Mouse (Mus musculus): ENCODE results near the gene Hsp90aa1. TPM values are rescaled to one million over a fixed set of nuclear protein-coding genes. Genes with fewer than 3 reads are reported as not detected.
"Not testable (repeated sequence)": the region's sequence is repeated elsewhere in the genome, so short reads cannot be mapped to it uniquely, and the experiment has no call there.

Hsp90aa1 gene
- total RNA-seq, 2 experiments from 2014 or later = 981 to 1,007 TPM

DNA sequence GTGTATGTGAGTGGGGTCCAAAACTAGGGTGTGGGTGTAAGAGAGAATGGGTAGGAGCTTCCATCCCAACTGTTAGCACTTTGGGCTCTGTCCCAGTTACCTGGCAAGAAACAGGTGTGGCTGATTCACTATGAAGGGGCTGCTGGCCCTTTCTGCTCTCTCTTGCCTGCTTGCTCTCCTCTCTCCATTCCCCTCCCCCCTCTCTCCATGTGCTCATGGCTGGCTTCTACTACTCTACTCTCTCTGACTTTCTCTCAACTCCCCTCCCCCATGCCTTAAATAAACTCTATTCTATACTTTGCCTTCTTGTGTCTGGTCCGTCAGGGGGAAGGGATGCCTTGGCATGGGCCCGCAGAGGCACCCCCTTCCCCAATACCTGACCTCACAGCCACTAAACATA lies 1.8 kb downstream of the Hsp90aa1 start:
- DNase-seq (ENCODE audit: low spot score in 2 of 2) = no peak

DNA sequence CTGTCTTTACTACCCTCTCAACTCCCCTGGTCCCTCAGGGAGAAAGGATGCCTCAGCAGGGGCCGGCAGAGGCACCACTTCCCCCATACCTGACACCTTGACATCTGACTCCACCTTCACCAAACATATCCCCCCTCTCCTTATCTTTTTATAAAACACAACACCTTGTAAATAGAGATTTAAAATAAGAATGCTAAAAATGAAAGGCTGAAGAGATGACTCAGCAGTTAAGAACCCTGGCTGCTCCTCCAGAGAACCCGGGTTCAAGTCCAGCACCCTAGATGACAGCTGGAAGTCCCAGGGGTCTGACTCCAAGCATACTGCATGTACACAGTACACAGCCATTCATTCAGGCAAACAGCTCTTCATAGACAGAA lies 3.4 kb downstream of the Hsp90aa1 start:
- no peak for DNase-seq (ENCODE audit: low spot score in 2 of 2)

DNA sequence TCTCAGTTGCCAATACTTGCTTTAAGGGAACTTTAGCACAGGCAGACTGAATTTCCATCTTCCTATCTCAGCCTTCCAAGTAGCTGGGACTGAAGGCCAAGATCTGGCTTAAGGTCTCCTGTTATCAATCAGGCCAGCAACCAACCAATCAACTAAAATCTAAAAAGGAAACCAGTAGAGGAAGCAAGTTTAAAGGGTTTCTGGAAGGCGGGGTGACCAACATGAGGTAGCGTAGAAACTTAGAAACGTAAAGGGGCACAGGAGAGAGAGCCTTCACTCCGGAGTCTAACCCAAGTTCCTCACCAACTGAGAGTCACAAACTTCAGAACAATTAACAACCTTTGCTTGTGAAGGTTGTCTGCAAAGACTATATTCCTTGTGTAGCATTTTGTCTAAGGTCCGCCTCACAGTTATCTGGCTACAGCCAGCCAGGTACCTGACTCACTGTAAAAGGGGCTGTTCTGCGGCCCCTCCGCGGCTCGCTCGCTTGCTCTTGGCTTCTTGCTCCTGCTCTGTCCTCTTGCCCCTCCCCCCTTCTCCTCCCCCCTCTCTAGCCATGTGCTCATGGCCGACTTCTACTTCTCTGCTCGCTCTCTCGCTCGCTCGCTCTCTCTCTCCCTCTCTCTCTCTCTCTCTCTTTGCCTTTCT lies 3.9 kb downstream of the Hsp90aa1 start:
- DNase-seq (ENCODE audit: low spot score in 2 of 2) = no peak

DNA sequence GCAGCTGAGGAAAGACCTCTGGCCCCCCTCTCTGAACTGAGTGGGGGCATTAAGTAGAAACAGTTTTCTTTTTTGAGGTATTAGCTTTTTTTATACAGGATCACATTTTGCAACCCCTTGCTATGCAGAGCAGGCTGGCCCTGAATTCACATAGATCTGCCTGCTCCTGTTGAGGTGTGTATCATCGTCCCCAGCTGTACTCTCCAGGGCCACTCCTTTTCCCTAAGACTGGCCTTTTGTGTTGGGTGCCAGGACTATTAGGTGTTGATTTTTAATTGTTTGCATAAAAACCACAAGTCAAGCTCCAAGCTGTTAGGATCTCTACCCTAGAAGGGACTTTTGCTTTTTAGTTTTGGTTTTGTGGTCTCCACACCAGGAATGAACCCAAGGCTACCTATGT lies 4.4 kb downstream of the Hsp90aa1 start:
- DNase-seq (ENCODE audit: low spot score in 2 of 2) = no peak

DNA sequence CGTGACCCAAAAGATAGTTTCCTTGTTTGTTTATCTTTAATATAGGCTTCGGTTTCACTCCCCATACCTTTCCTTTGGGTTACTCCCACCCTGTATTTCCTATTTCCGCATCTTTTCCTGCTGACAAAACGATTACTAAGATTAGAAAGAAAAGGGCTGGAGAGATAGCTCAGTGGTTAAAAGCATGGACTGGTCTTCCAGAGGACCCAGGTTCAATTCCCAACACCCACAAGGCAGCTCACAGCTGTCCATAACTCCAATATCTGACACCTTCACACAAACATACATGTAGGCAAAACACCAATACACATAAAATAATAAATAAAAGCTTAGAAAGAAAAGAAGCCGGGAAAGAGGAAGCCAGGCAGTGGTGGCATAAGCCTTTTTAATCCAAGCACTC lies 5.1 kb downstream of the Hsp90aa1 start:
- no peak for DNase-seq (ENCODE audit: low spot score in 2 of 2)

DNA sequence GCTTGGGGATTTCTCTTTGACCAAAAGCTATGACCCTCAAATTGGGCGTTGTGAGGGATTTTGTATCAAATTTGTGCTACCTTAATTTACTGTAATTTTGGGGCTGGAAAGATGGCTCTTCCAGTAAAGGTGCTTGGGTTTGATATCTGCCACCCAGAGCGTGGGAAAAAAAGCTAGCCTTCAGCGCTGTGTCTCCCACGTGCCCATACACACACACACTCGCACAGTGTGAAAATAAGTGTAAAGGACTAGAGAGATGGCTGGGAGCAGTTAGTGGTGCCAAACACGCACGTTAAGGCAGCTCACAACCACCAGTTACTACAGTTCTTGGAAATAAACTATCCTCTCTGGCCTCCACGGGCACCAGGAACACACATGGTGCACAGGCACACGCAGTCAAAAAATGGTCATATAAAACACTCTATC lies 5.5 kb downstream of the Hsp90aa1 start:
- no peak for DNase-seq (ENCODE audit: low spot score in 2 of 2)

DNA sequence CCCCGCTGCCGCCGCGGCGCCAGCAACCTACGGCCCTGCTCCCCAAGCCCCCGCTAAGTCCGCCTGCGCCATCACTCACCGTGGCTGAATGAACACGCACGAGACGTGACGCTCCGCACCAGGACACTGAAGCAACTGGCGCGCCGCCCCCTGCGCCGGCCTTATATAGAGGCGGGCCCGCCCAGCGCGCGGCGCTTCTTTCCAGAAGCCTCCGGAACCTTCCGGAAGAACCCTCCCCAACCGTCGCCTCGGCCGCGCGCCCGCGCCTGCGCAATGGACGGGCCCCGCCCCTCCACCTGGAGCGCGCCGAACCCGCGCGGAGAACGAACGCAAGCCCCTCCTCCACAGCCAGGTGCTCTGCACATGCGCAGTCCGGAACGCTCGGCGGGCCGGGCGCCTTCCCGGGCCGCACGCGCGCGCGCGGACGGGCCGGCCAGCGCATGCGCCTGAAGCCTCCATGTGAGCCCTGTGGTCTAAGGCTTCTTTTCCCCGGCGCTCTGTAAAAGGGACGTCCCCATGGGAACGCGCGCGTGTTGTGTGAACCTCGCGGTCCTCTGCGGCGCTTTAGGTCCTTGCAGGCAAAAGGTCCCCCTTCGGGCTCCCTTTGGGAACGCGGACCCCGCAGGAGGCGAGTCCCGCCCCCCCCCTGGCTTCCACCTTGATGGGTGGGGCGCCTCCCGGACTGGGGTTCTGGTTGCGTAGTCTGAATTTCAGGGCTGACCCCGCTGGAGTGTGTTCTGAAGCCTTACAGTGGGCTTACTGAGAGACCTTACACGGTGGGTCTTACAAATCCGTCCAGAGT lies 6.2 kb downstream of the Hsp90aa1 start:
- peak; percentile 97 to 98 for DNase-seq (ENCODE audit: low spot score in 2 of 2)

DNA sequence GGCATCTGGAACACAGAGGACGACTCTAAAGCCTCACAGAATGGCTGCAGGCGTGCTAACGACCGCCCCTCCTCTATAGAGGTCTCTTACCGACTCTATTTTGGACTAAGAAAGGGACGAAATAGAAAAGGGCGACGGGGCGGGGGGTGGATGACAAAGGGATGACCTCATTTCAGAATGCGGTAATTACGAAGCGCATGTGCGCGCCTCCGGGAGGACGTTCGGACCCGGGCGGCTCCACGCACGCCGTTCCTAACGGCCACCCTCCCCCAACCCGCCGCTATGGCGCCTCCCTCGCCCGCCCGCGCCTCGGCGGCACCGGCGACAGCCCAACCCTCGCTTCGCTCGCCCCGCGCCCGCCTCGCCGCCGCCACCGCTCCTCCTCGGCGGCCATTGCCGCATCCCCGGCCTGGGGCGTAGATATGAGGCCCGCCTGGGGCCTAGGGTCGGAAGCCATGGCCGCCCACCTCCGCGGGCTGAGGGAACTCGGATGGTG lies 6.8 kb downstream of the Hsp90aa1 start:
- DNase-seq (ENCODE audit: low spot score in 2 of 2) = peak; percentile 72 to 75

DNA sequence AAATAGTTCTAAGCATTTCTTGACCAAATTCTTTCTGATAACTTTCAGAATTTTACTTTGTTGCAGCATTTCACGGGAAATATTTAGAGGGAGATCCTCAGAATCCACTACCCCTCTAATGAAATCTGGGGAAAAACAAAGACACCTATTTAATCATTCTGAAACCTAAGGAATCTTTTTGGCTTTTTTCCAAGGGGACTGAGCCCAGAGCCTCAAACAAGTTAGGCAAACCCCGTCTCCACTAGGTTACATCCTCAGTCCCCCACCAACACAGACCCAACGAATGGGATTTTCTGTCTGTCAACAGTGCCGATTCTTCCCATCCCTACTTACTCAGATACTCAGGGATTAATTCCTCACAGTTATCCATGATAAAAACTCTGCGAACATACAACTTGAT lies 9.2 kb downstream of the Hsp90aa1 start:
- not testable (repeated sequence) for DNase-seq (ENCODE audit: low spot score in 2 of 2)

DNA sequence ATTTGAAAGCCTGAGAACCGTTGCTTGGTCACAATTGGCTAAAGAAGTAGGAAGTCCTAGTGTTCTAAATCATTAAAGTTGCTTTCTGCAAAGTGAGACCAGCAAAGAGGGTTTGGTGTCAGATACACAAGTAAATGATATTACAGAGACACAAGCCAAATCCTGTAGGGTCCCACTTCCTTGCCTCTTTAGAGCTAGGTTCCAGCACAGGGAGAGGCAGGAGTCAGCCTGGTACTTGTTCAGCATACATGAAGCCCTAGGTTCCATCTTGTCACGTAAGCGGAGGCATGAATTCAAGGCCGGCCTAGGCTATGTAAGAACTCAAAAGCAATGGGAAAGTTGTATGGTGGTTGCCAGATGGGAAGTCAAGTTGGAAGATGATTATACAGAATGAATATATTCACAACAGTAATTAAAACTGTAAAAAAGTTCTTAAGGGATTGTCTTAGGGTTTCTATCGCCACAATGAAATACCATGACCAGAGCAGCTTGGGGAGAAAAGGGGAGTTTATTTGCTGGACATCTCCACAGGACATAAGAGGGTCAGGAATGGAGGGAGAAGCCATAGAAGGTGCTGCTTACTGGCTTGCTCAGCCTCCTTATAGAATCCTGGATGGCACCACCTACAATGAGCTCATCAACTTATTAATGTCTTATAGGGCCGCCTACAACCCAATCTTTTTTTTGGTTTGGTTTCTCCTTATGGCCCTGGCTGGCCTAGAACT lies 12.4 kb downstream of the Hsp90aa1 start:
- DNase-seq (ENCODE audit: low spot score in 2 of 2) = no peak

DNA sequence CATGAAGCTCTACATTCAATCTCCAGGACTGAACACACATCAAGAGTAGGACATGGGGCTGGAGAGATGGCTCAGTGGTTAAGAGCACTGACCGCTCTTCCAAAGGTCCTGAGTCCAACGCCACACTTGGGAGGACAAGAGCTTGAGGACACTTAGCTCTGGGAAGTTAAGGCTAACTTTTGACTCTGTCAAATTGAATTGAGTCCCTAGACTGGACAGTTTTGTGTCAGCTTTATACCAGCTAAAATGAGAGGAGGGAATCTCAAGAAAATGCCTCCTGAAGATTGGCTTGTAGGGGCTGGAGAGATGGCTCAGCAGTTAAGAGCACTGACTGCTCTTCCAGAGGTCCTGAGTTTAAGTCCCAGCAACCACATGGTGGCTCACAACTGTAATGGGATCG lies 13.6 kb downstream of the Hsp90aa1 start:
- not testable (repeated sequence) for DNase-seq (ENCODE audit: low spot score in 2 of 2)

DNA sequence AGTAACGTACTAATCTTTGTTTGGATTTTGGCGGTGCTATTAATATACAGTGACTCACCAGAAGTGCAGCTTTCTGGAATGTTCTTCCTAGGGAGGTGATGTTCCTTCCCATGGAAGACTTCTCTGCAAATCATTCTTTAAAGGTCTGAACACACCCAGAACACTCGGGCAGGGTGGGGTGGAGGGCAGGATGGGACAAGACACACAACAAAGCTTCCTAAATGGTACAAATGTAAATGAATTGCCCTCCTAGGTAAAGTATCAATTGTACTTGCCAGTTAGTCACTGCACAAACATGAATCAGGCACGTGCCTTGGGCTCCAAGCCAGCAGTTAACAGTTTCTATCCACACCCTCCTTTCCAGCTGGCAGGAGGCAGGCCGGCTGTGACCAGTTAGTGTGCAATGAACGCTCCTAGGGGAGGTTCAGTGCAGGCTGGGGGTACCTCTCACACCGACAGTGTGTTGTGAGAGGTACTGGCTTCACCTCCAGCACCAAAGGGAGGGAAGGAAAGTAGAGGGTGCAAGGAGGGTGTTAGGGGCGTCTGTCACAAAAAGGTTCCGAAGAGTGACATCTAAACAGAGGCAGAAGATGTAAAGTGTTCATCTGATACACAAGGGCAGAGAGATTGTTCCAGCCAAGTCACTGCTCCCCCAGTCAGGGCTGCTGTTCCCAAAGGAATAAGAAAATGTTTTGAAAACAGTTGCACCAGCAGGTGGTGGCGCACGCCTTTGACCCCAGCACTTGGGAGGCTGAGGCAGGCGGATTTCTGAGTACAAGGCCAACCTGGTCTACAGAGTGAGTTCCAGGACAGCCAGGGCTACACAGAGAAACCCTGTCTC lies 14.4 kb downstream of the Hsp90aa1 start:
- DNase-seq (ENCODE audit: low spot score in 2 of 2) = peak in 1 of 2 experiments; percentile 48

DNA sequence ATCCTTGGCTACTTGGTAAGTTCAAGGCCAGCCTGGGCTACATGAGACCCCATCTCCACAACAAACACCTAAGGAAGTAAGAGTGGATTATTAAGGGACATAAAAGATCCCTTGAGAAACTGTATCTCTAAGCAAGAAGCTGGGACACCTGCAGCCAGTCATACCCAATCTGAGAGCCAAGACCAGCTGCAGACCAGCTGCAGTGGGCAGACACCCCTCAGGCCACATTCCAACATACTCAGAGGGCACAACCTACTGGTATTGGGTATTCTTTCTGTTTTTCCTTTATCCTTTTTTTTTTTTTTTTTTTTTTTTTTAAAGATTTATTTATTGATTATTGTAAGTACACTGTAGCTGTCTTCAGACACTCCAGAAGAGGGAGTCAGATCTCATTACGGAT lies 18.9 kb downstream of the Hsp90aa1 start:
- DNase-seq (ENCODE audit: low spot score in 2 of 2) = no peak

DNA sequence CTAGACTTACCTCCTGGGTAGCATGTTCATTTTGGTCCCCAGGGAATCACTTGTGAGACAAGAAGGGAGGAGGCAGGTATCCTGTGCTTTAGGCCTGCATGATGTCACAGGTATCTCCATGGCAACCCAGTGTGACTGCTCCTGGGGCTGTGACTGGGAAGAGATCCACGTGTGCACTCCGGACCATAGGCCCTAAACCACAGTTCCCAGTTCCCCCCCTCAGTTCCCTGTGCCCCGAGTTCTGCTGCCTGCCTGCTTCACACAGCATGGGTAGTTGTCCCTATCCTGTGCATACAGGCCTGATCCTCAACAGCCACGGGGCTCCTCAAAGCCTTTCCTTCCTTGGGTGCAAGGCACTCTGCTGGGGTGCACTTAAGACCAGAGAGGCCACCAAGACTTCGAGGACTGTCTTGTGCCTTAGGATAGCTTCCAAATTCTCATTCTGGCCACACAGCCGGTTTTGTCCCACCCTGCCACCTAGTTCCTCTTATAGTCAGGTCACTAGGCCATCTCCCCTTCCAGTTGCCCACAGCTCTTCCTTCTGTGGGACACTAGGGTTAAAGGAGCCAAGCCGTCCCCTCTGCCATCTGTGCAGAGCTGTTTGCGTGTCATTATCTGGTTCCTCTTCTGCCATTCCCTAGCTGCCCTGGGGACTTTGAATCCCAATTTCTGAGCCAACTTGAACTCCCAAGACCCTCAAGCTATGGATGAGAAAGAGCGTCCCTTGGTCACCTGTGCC lies 19.8 kb downstream of the Hsp90aa1 start, which contains the start of gene 1700001K19Rik:
TSS of gene 1700001K19Rik (minus strand) at position 59 of the 739 bp plus-strand sequence.
- DNase-seq (ENCODE audit: low spot score in 2 of 2) = no peak

DNA sequence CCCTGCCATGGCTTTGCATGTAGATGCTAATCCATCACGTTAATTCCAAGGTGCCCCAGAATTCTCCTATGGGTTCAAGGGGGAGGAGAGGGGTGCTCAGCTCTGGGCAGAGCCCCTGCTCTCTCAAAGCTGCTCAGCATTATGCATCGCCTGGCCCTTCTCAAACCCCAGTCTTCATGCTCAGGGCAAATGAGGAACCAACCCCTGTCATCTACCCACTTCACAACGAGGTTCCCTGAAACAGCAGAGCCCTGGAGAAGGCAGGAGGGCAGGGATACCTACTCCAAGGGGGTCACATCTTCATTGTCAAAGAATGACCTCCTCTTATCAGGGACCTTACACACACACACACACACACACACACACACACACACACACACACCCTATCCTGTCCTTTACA lies 20.6 kb downstream of the Hsp90aa1 start:
- DNase-seq (ENCODE audit: low spot score in 2 of 2) = no peak

DNA sequence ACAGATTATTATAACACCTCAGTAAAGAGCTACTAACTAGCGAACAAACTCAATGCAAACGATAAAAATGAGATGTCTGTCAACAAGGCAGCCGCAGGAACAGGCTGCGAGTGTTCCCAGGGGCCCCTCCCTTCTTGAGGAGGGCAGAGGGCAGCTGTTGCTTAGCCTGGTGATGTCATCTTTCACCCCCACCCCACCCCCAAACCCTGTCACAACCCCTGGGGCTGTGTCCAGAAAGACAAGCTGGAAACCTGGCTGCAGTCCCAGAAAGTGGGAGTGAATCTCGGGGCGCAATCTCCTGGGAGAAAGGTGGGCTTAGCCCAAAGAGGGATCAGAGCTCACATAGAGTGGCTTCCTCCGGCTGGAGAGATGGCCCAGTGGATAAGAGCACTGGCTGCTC lies 21.3 kb downstream of the Hsp90aa1 start:
- no peak for DNase-seq (ENCODE audit: low spot score in 2 of 2)

DNA sequence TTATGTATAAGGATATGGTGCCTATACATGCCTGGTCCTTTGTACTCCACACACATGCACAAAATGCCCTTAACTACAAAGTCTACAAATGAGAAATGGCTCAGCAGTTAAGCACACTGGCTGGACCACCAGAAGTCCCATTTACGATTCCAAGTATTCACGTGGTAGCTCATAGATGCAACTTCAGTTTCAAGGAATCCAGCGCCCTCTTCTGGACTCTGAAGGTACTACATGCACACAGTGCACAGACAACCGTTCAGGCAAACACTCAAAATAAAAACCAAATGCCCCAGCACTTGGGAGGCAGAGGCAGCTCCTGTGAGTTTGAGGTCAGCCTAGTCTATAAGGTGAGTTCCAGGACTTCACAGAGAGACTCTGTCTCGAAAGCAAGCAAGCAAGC lies 28.3 kb downstream of the Hsp90aa1 start:
- DNase-seq (ENCODE audit: low spot score in 2 of 2) = no peak

DNA sequence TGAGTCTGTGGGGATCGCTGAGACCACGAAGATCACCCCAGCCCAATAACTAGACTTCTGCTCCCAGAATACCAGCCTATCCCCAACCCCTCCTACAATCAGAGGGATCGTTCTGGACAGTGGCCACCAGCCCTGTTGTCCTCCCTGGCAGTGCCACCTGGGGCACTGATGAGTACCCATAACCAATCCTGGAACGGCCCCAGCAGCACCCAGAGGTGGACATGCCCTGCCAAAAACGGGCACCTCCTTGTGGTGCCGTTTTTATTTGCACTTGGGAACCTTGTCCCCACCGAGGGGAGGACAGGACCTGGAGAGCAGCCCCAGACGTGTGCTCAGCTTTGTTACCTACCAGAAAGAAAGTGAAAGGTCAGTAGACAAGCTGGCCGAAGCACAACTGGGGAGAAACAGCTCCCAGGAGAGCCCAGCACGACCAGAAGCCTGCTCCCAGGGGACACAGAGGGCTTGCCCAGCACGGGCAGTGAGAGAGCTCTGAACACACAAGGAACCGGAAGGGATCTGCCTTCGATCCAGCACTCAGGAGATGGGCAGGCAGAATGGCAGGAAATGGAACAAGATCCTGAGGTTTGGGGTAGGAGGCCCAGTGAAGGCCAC lies 35.0 kb downstream of the Hsp90aa1 start:
- no peak for DNase-seq (ENCODE audit: low spot score in 2 of 2)

DNA sequence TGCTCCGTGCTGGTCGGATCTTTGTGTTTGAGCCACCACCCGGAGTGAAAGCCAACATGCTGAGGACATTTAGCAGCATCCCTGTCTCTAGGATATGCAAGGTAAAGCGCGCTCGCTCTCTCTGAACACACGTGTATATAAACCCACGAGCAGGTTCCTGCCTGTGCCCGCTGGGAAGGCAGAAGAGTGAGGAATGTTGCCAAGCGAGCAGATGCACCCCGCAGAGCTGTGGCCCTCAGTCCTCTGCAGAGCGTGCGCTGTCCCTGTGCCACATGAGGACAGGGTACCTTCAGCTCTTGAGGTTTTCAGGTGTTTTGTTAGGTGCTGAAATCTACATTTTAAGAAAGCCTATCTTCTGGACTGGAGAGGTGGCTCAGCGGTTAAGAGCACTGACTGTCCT lies 40.8 kb downstream of the Hsp90aa1 start:
- no peak for DNase-seq (ENCODE audit: low spot score in 2 of 2)

DNA sequence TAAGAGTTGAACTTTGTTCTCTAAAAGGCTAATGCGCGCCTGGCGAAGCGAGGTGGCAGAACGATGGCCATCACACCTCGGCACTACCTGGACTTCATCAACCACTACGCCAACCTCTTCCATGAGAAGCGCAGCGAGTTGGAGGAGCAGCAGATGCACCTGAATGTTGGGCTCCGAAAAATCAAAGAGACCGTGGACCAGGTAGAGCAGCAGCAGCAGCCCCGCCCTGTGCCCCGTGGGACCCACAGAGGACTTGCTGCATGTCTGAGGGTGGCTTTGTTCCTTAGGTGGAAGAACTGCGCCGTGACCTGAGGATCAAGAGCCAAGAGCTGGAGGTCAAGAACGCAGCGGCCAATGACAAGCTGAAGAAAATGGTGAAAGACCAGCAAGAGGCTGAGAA lies 51.1 kb downstream of the Hsp90aa1 start:
- no peak for DNase-seq (ENCODE audit: low spot score in 2 of 2)
